Mouse (Mus musculus): Measurements from ENCODE around the gene AU021092.

AU021092 gene

GRCm38 (mm10) chr16:5212150-5212549 lies 9.9 kb downstream of the AU021092 start:
- DNase-seq = no peak

- no peak for DNase-seq
Measured at GRCm38 (mm10) chr16:5210365-5210764, 11.7 kb downstream of the AU021092 start.

- DNase-seq = peak; percentile 34
Measured at GRCm38 (mm10) chr16:5206051-5206450, 16.0 kb downstream of the AU021092 start.

DNA sequence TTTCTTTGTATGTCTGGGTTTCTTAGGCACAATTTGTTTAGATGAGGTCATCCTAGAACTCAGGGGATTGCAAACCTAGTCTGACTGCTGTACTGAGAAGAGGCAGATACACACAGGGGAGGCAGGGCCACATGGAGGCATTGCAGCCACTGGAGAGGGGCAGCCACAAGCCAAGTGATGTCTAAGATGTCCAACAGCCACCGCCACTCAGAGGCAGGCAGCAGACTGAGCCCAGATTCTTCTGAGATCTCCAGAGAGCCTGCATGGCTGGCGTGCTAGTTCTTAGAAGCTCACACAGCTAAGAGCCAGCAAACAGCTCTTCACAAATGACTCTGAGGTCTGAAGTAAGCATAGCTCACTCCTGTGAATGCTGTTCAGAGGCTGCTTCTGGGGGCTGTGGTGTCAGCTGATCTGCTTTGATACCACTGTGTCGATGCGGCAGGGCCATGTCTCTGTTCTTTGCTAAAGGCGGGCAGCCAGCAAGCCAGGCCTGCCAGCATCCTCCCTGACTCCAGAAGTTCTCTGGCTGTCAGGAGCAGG lies 16.6 kb downstream of the AU021092 start:
- no peak for DNase-seq

GRCm38 (mm10) chr16:5203668-5204433 lies 18.2 kb downstream of the AU021092 start, which contains the start of gene Nagpa:
Nagpa (minus strand) TSS chr16:5204012.
- DNase-seq = peak; percentile 87

GRCm38 (mm10) chr16:5203200-5203599 lies 18.9 kb downstream of the AU021092 start:
- no peak for DNase-seq

- peak; percentile 23 for DNase-seq
Measured at GRCm38 (mm10) chr16:5202681-5203080, 19.4 kb downstream of the AU021092 start.

DNA sequence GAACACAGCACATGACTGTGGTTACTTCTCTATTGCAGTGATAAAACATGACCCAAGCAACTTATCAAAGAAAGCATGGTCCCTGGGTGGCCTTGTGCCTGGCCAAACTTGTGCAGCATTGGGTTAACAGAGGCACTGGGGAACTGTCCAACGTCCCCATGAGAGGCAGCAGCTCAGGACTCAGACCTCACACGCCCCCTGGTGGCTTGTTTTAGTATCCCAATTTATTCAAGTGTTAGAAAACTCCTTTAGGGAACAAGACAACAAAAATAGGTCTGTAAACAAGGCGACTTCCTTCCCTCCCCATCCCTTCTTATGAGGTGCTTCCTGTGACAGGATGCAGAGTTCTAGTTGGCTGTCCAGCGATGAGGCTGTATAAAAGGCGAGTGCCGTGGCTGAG lies 27.0 kb downstream of the AU021092 start:
- DNase-seq = peak; percentile 49

DNA sequence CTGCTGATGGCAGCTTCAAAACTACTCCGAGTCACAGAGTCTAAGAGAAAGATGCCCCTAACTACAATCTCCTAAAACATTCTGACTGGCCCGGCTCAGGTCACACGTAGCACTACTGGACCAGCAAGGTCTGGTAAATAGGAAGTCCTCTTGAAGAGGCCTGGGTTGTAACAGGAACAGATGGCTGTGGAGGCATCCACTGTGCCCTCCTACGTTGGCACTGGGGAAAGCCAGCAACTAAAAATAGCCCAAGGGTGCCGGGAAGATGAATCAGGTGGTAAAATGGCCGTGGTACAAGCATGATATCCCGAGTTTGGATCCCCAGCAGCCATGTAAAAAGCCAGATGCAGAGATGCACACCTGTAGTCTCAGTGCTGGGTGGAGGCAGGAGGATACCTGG lies 35.9 kb downstream of the AU021092 start:
- peak; percentile 58 for DNase-seq

DNA sequence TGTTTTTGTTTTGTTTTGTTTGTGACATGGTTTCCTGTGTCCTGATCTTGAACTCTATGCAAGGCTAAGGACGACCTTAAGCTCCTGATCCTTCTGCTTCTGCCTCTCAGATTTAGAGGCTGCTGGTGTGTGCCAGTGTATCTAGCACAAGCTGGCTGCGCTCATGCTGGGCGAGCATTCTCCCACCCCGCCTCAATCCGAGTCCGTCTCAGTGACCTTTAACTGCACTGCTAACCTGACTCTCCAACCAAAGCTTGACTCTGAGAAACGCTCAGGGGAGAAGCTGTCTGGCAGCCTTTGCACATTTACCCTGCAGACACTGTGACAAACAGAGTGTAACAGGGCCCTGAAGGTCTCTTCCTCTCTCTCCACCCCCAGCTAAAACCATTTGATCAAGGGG lies 36.4 kb downstream of the AU021092 start:
- no peak for DNase-seq

GRCm38 (mm10) chr16:5184956-5185355 lies 37.1 kb downstream of the AU021092 start:
- DNase-seq = no peak

- DNase-seq = no peak
Measured at GRCm38 (mm10) chr16:5184101-5184500, 38.0 kb downstream of the AU021092 start.

- DNase-seq = no peak
Measured at GRCm38 (mm10) chr16:5183310-5183975, 38.7 kb downstream of the AU021092 start.

DNA sequence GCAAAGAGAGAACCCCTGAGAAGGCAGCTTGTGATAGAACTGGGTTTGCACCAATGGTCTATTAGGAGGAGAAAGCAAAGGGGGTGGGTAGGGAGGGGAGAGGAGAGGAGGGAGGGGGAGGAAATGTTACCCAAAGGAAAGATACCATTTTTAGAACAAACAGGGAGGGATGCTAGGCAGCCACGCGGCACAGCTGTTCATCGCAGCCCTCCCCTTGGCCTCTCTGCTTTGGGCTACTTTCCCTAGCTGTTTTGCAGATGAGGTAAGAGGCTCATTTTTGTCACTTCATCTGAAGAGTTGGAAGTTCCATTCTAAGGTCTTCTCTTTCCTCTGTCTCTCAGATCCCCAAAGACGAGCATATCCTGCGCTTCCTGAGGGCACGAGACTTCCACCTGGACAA lies 49.5 kb downstream of the AU021092 start:
- no peak for DNase-seq

- no peak for DNase-seq
Measured at GRCm38 (mm10) chr16:5168829-5169228, 53.3 kb downstream of the AU021092 start.

DNA sequence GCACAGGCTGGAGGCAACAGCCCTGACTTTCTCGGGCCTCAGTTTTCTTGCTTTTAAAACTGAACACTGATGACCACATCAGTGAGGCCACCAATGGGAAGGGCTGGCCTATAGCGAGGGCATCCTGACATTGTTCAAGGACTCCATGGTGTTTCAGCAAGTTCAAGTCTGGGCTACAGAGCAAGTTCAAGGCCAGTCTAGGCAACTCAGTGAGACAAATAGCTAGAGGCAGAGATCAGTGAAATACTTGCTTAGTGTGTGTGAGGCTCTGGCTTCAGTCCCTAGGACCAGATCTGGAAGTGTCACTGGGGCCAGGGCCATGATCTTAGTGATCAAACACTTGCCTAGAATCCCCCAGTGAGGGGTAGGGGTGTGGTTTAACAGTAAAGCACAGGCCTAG lies 54.1 kb downstream of the AU021092 start:
- no peak for DNase-seq

DNA sequence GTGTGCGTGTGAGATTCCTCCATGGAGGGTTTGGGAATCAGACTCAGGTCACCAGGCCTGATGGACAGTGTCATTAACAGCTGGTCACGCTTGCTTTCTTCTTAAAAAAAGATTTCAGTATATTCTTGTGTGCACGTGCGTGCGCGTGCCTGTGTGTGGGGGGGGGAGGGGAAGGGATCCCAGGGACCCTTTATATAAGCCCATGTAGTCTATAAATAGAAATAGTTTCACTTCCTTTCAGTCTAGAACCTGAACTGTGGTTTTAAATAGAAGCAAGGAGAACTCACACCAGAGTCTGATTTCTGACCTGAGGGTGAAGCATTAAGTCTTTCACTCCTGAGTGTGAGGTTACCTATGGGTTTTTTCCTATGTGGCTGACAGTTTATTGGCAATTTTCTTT lies 57.8 kb downstream of the AU021092 start:
- no peak for DNase-seq

Data from layer of hippocampus, adult 9-11 months (tissue).